Mouse (Mus musculus): ENCODE results near the gene Foxp1. TPM values are rescaled to one million over a fixed set of nuclear protein-coding genes. Genes with fewer than 3 reads are reported as not detected.

Gene Foxp1
- total RNA-seq, 1 experiment from 2014 or later: 110 TPM

DNA sequence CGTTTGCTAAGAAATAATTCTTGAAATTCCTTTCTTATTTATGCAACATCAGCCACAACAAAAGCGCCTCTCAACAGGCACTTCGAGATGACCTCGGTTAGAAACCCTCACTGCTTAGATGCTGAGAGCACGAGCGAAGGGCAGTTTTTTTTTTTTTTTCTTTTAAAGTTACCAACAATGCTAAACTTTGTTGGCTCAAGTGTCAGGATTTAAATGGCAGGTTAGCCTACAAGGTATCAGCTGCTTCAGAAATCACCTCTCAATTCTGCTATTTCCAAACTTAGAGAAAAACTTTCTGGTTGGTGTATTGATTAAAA lies 493.6 kb downstream of the Foxp1 start:
- ATAC-seq (replicated peaks in 1 of 2; ENCODE audit: insufficient read depth in 1 of 2, low FRiP score in 2 of 2, low TSS enrichment in 1 of 2, low read depth in 1 of 2, poor library complexity in 2 of 2, severe bottlenecking in 2 of 2): no peak

- peak; percentile 19 to 56; a peak in 2 of 4 replicates for ATAC-seq (replicated peaks in 1 of 2; ENCODE audit: insufficient read depth in 1 of 2, low FRiP score in 2 of 2, low TSS enrichment in 1 of 2, low read depth in 1 of 2, poor library complexity in 2 of 2, severe bottlenecking in 2 of 2)
These were observed 494.1 kb downstream of the Foxp1 start for GRCm38 (mm10) chr6:99028161-99028988.

- ATAC-seq (replicated peaks in 1 of 2; ENCODE audit: insufficient read depth in 1 of 2, low FRiP score in 2 of 2, low TSS enrichment in 1 of 2, low read depth in 1 of 2, poor library complexity in 2 of 2, severe bottlenecking in 2 of 2): 0 out of 4 replicates have a peak, but pooled peaks of 1 of the 2 experiments have one; percentile 10
These were observed 494.9 kb downstream of the Foxp1 start for GRCm38 (mm10) chr6:99027542-99028160.

- peak; percentile 14 to 19; a peak in 1 of 4 replicates for ATAC-seq (replicated peaks in 1 of 2; ENCODE audit: insufficient read depth in 1 of 2, low FRiP score in 2 of 2, low TSS enrichment in 1 of 2, low read depth in 1 of 2, poor library complexity in 2 of 2, severe bottlenecking in 2 of 2)
These were observed 495.6 kb downstream of the Foxp1 start for GRCm38 (mm10) chr6:99026635-99027541.

GRCm38 (mm10) chr6:99026040-99026439 lies 496.5 kb downstream of the Foxp1 start:
- ATAC-seq (replicated peaks in 1 of 2; ENCODE audit: insufficient read depth in 1 of 2, low FRiP score in 2 of 2, low TSS enrichment in 1 of 2, low read depth in 1 of 2, poor library complexity in 2 of 2, severe bottlenecking in 2 of 2): no peak

DNA sequence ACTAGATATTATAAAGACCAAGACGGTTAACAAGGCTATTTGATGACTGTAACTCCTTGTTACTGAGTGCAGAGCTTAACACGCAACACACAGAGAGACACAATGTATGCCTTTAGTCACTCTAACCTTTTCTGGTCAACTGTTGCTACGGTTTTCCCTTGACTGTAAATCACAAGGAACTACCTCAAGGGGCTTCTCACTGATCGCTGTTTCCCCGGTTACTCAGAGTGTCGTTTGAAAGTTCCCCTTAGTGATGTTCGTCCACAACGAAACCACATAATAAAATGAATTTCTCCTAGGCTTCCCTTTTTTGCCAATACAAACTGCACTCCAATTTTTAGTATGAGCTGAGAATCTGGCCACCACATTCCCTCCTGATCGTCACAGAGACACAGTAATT lies 497.9 kb downstream of the Foxp1 start:
- peak; percentile 63 to 67; a peak in 3 of 4 replicates for ATAC-seq (replicated peaks in 1 of 2; ENCODE audit: insufficient read depth in 1 of 2, low FRiP score in 2 of 2, low TSS enrichment in 1 of 2, low read depth in 1 of 2, poor library complexity in 2 of 2, severe bottlenecking in 2 of 2)

- ATAC-seq (replicated peaks in 1 of 2; ENCODE audit: insufficient read depth in 1 of 2, low FRiP score in 2 of 2, low TSS enrichment in 1 of 2, low read depth in 1 of 2, poor library complexity in 2 of 2, severe bottlenecking in 2 of 2): no peak
These were observed 501.7 kb downstream of the Foxp1 start for GRCm38 (mm10) chr6:99020570-99021444.

DNA sequence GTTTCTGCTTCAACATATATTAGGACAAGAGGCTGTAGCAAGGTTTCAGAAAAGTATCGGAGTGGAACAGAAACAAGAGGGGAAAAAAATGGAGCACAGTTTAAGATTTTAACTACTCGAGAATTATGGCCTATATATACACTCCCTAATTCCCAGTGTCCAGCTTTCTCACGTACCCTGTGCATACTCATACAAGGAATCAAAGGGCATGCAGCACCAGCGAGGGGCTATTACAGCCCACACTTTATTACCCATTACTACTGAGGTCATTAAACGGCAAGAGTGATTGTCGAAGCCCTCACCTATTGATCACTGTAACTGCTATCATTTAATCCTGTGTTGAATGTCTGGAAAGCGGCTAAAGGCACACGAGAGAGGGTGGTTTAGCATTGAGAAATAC lies 502.8 kb downstream of the Foxp1 start:
- ATAC-seq (replicated peaks in 1 of 2; ENCODE audit: insufficient read depth in 1 of 2, low FRiP score in 2 of 2, low TSS enrichment in 1 of 2, low read depth in 1 of 2, poor library complexity in 2 of 2, severe bottlenecking in 2 of 2): no peak

GRCm38 (mm10) chr6:99019266-99019665 lies 503.3 kb downstream of the Foxp1 start:
- ATAC-seq (replicated peaks in 1 of 2; ENCODE audit: insufficient read depth in 1 of 2, low FRiP score in 2 of 2, low TSS enrichment in 1 of 2, low read depth in 1 of 2, poor library complexity in 2 of 2, severe bottlenecking in 2 of 2): no peak

GRCm38 (mm10) chr6:99013866-99014502 lies 508.5 kb downstream of the Foxp1 start:
- ATAC-seq (replicated peaks in 1 of 2; ENCODE audit: insufficient read depth in 1 of 2, low FRiP score in 2 of 2, low TSS enrichment in 1 of 2, low read depth in 1 of 2, poor library complexity in 2 of 2, severe bottlenecking in 2 of 2): no peak

DNA sequence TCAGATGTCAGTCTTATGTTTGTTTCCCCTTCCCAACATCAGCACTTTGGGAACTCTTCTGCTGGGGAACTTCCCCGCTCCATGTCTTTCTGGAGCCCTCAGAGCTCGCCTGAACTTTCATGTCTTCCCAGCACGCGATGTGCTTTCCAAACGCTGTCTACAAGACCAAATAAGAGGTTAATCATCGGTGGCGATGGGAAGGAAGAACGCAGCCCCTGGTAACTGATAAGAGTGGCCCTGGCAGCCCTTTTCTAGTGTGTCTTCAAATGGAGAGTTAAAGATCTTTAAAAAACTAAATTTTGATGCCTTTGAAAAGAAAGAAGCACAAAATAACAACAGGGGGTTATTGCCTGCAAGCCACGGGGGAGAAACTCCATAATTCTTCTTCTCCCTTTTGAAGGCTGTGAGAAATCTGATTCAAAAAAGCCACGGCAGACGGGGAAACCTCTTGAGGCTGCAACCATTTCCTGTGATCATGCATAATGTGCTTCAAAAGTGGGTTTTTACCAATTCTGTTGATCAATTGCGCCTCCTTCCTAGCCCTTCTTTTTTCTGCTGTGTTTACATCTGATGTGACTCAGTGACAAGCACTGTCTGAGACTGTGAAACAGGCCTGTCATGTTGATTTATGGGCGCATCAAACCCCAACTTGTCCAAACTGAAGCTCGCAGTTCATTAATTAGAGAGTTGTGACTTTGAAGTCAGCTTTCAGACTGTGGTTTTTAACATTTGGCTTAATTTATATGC lies 509.2 kb downstream of the Foxp1 start:
- ATAC-seq (replicated peaks in 1 of 2; ENCODE audit: insufficient read depth in 1 of 2, low FRiP score in 2 of 2, low TSS enrichment in 1 of 2, low read depth in 1 of 2, poor library complexity in 2 of 2, severe bottlenecking in 2 of 2): 0 out of 4 replicates have a peak, but pooled peaks of 1 of the 2 experiments have one; percentile 14

DNA sequence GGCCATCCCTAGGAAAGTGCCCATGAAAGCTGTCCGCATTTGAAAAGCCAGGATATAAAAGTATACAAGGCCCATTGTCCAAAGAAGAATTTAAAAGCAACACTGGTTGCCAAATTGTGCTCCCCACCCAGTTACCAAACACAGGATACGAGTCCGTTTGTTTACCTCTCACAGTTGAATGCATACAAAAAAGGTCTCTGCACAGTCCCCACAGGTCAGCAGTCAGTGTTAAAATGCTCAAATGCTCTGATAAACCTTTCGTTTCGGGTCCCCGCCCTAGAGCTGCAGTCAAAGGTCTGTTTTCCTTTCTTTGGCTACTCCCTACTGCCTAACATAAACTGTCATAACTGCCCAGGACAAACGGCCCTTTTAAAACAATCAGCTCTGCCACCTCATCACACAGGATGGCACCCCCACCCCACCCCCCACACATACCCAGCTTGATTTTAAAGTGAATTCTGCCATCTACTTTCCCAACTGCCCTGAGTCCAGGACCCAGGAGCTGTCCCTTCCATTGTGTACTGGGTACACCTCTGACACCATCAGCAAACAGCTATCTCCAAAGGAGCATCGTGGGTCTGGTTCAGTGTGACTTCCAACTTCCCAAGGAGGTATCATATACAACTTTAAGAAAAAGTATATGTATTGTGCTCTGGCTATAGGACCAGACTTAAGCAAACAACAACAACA lies 510.5 kb downstream of the Foxp1 start:
- ATAC-seq (replicated peaks in 1 of 2; ENCODE audit: insufficient read depth in 1 of 2, low FRiP score in 2 of 2, low TSS enrichment in 1 of 2, low read depth in 1 of 2, poor library complexity in 2 of 2, severe bottlenecking in 2 of 2): no peak

DNA sequence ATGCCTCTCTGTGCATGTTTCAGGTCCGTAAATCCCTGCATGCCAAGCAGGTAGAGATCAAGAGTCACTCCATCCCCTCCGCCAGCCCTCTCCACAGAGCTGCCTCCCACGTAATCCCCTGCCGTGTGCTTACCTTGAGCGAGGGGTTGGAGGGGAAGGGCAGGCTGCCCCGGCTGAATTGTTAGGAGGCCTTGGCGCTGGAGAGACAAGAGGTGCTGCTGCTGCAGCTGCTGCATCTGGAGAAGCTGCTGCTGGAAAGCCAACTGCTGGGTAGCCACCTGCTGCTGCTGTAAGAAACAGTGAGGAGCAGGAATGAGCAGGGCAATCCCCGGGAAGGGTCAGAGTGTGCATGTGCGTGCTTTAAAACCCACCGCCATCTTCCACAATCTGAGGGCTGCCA lies 512.8 kb downstream of the Foxp1 start:
- no peak for ATAC-seq (replicated peaks in 1 of 2; ENCODE audit: insufficient read depth in 1 of 2, low FRiP score in 2 of 2, low TSS enrichment in 1 of 2, low read depth in 1 of 2, poor library complexity in 2 of 2, severe bottlenecking in 2 of 2)

GRCm38 (mm10) chr6:99008565-99008964 lies 514.0 kb downstream of the Foxp1 start:
- ATAC-seq (replicated peaks in 1 of 2; ENCODE audit: insufficient read depth in 1 of 2, low FRiP score in 2 of 2, low TSS enrichment in 1 of 2, low read depth in 1 of 2, poor library complexity in 2 of 2, severe bottlenecking in 2 of 2): no peak

- peak in 1 of 2 experiments; percentile 27; a peak in 1 of 4 replicates for ATAC-seq (replicated peaks in 1 of 2; ENCODE audit: insufficient read depth in 1 of 2, low FRiP score in 2 of 2, low TSS enrichment in 1 of 2, low read depth in 1 of 2, poor library complexity in 2 of 2, severe bottlenecking in 2 of 2)
These were observed 515.0 kb downstream of the Foxp1 start for GRCm38 (mm10) chr6:99007542-99007941.

All from hematopoietic stem cell, adult 5-6 weeks (primary cell).